Comparison of ENCODE assay signal across 11 mouse cellular contexts in the genomic region with DNA sequence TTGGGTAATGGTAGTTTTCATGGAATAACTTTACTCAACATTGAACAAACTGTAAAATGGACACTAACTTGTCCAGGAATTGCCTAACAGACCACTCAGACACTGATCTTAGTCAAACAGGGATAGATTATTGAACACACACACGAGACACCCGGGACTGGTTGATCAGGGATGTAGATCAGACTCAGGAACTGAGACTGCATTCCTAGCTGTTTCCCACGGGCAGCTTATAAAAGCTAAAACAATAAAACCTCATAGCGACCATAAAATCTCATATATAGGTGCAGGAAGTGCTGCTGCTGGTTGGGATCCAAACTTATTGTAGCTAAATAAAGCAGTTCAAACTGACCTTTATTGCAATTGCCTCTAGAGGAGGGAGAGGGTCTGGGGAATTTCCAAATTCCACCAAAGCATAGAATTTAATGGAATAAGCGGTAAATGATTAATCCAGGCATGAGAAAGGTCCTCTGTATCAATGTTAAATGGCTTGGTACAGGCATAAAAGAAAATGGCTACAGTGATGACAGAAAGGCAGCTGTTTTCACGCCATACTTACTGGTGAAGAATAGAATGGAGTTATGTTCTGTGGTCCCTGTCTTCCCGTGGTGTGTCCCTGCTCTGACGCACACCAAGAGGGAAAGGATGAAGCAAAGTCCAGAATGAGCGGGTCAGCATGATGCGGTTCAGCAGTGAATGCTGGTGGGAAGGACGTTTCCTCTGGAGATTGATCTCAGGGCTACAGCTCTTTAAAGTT.
"Had no signal": no experiment of that assay in that cellular context is flagged by ENCODE, and none has a peak within 500 bp of the region (broad histone marks: within the 10 kb centered on the region; RNA-seq: fewer than 3 reads in every experiment).

No protein-coding gene starts in this region.

- DNase-seq: kidney, adult 9 months; kidney, postnatal 14 days; layer of hippocampus, adult 9-11 months; layer of hippocampus, postnatal 36 days; left cerebral cortex, postnatal 4 days; lung, adult 18-20 months; right cerebral cortex, postnatal 25 days had no signal

- H3K36me3 ChIP-seq: midbrain, embryonic 12.5 days had no signal

- ATAC-seq: intestine, embryonic 16.5 days; midbrain, embryonic 16.5 days had no signal

- H3K4me1 ChIP-seq: midbrain, embryonic 12.5 days had no signal

- H3K9me3 ChIP-seq: midbrain, embryonic 12.5 days had no signal

- H3K4me2 ChIP-seq: midbrain, embryonic 12.5 days had no signal

- H3K4me3 ChIP-seq: midbrain, embryonic 12.5 days had no signal

- H3K27ac ChIP-seq: liver, embryonic 14.5 days; midbrain, embryonic 12.5 days had no signal

- H3K27me3 ChIP-seq: midbrain, embryonic 12.5 days had no signal

- H3K9ac ChIP-seq: liver, embryonic 14.5 days; midbrain, embryonic 12.5 days had no signal
